Mouse (Mus musculus) G1E (cell line): ENCODE results near the gene Grxcr1. TPM values are rescaled to one million over a fixed set of nuclear protein-coding genes. Genes with fewer than 3 reads are reported as not detected.

Experiments
- ATAC-seq: 2 replicates; pipeline ENCODE4 v1.8.0; 2016; ENCODE audit warnings: mild to moderate bottlenecking; ENCODE audit not compliant: insufficient number of reproducible peaks, poor library complexity, low FRiP score, severe bottlenecking; ENCODE audit errors: extremely low read depth
- DNase-seq: peaks from one replicate; pipeline ENCODE4 v3.0.0; 2012; ENCODE audit warnings: low spot score
- H3K27me3 ChIP-seq: 2 replicates; pipeline ENCODE4 v1.6.1; 2012; ENCODE audit warnings: mild to moderate bottlenecking, low read length, inconsistent platforms; ENCODE audit not compliant: insufficient read depth
- H3K36me3 ChIP-seq: replicated peaks from 2 replicates; pipeline ENCODE3; 2012; ENCODE audit warnings: mild to moderate bottlenecking, inconsistent platforms
- H3K4me1 ChIP-seq: 2 replicates; pipeline ENCODE4 v1.6.1; 2012; ENCODE audit warnings: low read depth, low read length, inconsistent platforms, mixed read lengths; ENCODE audit not compliant: insufficient read depth
- H3K4me3 ChIP-seq: 2 replicates; pipeline ENCODE4 v1.5.1; 2012; ENCODE audit warnings: low read depth, mild to moderate bottlenecking, inconsistent platforms, low read length, moderate library complexity, mixed read lengths
- H3K9me3 ChIP-seq: replicated peaks from 2 replicates; pipeline ENCODE4 v1.6.1; 2012; ENCODE audit warnings: inconsistent platforms
- CTCF ChIP-seq: IDR thresholded peaks from 2 replicates; pipeline ENCODE4 v1.5.1; 2012; ENCODE audit warnings: low read depth, low read length, inconsistent platforms, mixed read lengths
- GATA1 ChIP-seq: IDR thresholded peaks from 2 replicates; pipeline ENCODE4 v1.6.1; 2012; ENCODE audit warnings: borderline replicate concordance, low read length, inconsistent platforms, mixed read lengths
- GATA2 ChIP-seq: IDR thresholded peaks from 2 replicates; pipeline ENCODE4 v1.6.1; 2012; ENCODE audit warnings: low read depth, low read length, inconsistent platforms, borderline replicate concordance
- POLR2AphosphoS5 ChIP-seq: IDR thresholded peaks from 2 replicates; pipeline ENCODE4 v1.6.1; 2012; ENCODE audit warnings: low read depth, low read length, inconsistent platforms; ENCODE audit not compliant: insufficient replicate concordance
- TAL1 ChIP-seq: conservative IDR thresholded peaks from 2 replicates; pipeline ENCODE4 v1.6.1; 2012; ENCODE audit warnings: low read depth, low read length, inconsistent platforms, mixed read lengths
- polyA plus RNA-seq: library from polyadenylated mRNA; stranded (reverse); fragments of >175 nt; gene quantifications from 2 replicates; pipeline ENCODE4 v1.2.3, GENCODE M21; 2012
- total RNA-seq, 2 experiments: library from RNA; stranded (forward) in 1 of 2; stranded (reverse) in 1 of 2; fragments of 200-1000 nt in 1 of 2; fragments of >200 nt in 1 of 2; fragmentation: Nextera tagmentation in 1 of 2; gene quantifications; 2 replicates each; pipeline ENCODE4 v1.2.3; 2014 to 2017

Grxcr1 gene
- total and polyA plus RNA-seq, 3 experiments = not detected

DNA sequence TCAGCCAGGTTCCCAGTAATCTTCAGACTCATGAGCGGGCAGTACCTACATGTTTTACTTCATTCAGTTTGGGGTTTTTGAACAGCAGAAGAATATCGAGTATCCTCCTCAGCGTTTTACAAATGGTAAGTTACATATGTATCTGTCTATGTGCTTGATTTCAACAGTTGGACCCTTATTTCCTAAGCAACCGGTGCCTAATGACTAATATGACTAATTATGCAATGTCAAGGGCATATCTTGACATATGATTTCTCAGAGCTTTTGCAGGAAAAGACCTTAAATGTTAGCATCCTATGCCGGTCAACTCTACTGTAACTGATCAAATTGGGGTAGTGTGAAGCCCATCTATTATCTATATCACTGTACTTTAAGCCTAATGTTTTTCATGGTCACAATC lies 11.7 kb downstream of the Grxcr1 start:
- H3K36me3 ChIP-seq = no peaks in the 10 kb centered on the region
- ATAC-seq (no peak), DNase-seq (no peak)
- H3K4me3 ChIP-seq = no peak overlapping the region
- TF ChIP-seq CTCF (no peak), GATA1 (no peak), GATA2 (no peak), TAL1 (no peak), POLR2AphosphoS5 (no peak)
- no peaks in the 10 kb centered on the region for H3K9me3 ChIP-seq
- no peaks in the 10 kb centered on the region for H3K27me3 ChIP-seq
- no peaks in the 10 kb centered on the region for H3K4me1 ChIP-seq

- H3K36me3 ChIP-seq = no peaks in the 10 kb centered on the region
- no peak for DNase-seq
- H3K9me3 ChIP-seq = no peaks in the 10 kb centered on the region
- H3K27me3 ChIP-seq = peaks cover 5% of the 10 kb centered on the region; the same call in 1 of the 2 replicates
- H3K4me1 ChIP-seq = no peaks in the 10 kb centered on the region
- ATAC-seq = no peak
- no peak for TF ChIP-seq CTCF
- TF ChIP-seq TAL1 = no peak
- no peak for TF ChIP-seq GATA1
- TF ChIP-seq GATA2 = no peak
- no peak for TF ChIP-seq POLR2AphosphoS5
- no peak overlapping the region for H3K4me3 ChIP-seq
These were observed 17.1 kb downstream of the Grxcr1 start for GRCm38 (mm10) chr5:68048783-68049182.

GRCm38 (mm10) chr5:68049536-68049935 lies 17.9 kb downstream of the Grxcr1 start:
- H3K36me3 ChIP-seq = no peaks in the 10 kb centered on the region
- TF ChIP-seq GATA1 = no peak
- no peak for TF ChIP-seq POLR2AphosphoS5
- no peak for TF ChIP-seq CTCF
- TF ChIP-seq TAL1 = no peak
- no peak for TF ChIP-seq GATA2
- H3K27me3 ChIP-seq = peaks cover 5% of the 10 kb centered on the region; the same call in 1 of the 2 replicates
- DNase-seq (no peak), ATAC-seq (no peak)
- H3K9me3 ChIP-seq = no peaks in the 10 kb centered on the region
- no peak overlapping the region for H3K4me3 ChIP-seq
- no peaks in the 10 kb centered on the region for H3K4me1 ChIP-seq

GRCm38 (mm10) chr5:68051101-68051500 lies 19.5 kb downstream of the Grxcr1 start:
- Histone ChIP-seq H3K36me3 (no peaks in the 10 kb centered on the region), H3K4me1 (no peaks in the 10 kb centered on the region), H3K4me3 (no peak overlapping the region), H3K9me3 (no peaks in the 10 kb centered on the region), H3K27me3 (peaks cover 8% of the 10 kb centered on the region)
- DNase-seq (no peak), ATAC-seq (no peak)
- TF ChIP-seq TAL1 (no peak), GATA2 (no peak), GATA1 (no peak), POLR2AphosphoS5 (no peak), CTCF (no peak)

DNA sequence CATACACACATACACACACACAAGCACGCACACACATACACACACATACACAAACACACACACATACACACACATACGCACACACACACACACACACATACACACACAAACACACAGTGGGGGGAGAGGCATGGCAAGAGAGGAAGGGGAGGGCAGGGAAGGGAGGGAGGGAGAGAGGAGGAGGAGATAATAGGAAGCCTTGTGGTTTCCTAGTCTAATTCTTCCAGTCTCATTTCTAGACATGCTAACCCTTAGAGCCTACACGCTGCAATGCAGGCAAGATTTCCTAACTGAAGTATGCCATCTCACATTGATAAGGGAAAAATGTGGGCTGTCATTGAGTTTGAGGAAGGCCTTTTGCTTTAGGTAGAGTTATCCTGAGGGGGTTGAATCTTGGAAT lies 25.9 kb downstream of the Grxcr1 start:
- peaks cover 5% of the 10 kb centered on the region; the same call in 1 of the 2 replicates for H3K27me3 ChIP-seq
- DNase-seq (no peak), ATAC-seq (no peak)
- no peak overlapping the region for H3K4me3 ChIP-seq
- H3K36me3 ChIP-seq = no peaks in the 10 kb centered on the region
- H3K9me3 ChIP-seq = no peaks in the 10 kb centered on the region
- TF ChIP-seq GATA2 (no peak), TAL1 (no peak), POLR2AphosphoS5 (no peak), CTCF (no peak), GATA1 (no peak)
- no peaks in the 10 kb centered on the region for H3K4me1 ChIP-seq

- ATAC-seq = no peak
These were observed 37.1 kb downstream of the Grxcr1 start for GRCm38 (mm10) chr5:68068694-68069093.

GRCm38 (mm10) chr5:68070308-68070707 lies 38.7 kb downstream of the Grxcr1 start:
- DNase-seq = no peak
- no peak for TF ChIP-seq POLR2AphosphoS5
- no peak for TF ChIP-seq GATA2
- TF ChIP-seq CTCF = no peak
- no peak for TF ChIP-seq TAL1
- no peak for TF ChIP-seq GATA1
- Histone ChIP-seq H3K9me3 (no peaks in the 10 kb centered on the region), H3K4me3 (no peak overlapping the region), H3K36me3 (no peaks in the 10 kb centered on the region), H3K4me1 (no peaks in the 10 kb centered on the region), H3K27me3 (no peaks in the 10 kb centered on the region)
- ATAC-seq = no peak

More at GRCm38 (mm10) chr5:68068694-68069093, 37.1 kb downstream of the Grxcr1 start:
- H3K27me3 ChIP-seq = no peaks in the 10 kb centered on the region
- H3K4me3 ChIP-seq = no peak overlapping the region
- TF ChIP-seq GATA2 (no peak), GATA1 (no peak), CTCF (no peak), TAL1 (no peak), POLR2AphosphoS5 (no peak)
- no peaks in the 10 kb centered on the region for H3K36me3 ChIP-seq
- H3K9me3 ChIP-seq = no peaks in the 10 kb centered on the region
- no peaks in the 10 kb centered on the region for H3K4me1 ChIP-seq
- DNase-seq = no peak
